Mouse (Mus musculus) small intestine, adult 2 months (tissue): ENCODE measurements around the gene Col4a3bp.

Source experiments
- CTCF ChIP-seq: fragments of 200-500 bp; IDR thresholded peaks from 2 replicates; pipeline ENCODE4 v1.5.1; 2012; ENCODE audit warnings: low read depth, mild to moderate bottlenecking, control low read depth, inconsistent platforms, low read length, moderate library complexity, mixed read lengths; ENCODE audit not compliant: insufficient replicate concordance, insufficient read length; ENCODE audit errors: extremely low read depth
- POLR2A ChIP-seq: fragments of 200-500 bp; IDR thresholded peaks from 2 replicates; pipeline ENCODE4 v1.6.1; 2012; ENCODE audit warnings: low read depth, mild to moderate bottlenecking, control low read depth, inconsistent platforms, low read length, moderate library complexity

DNA sequence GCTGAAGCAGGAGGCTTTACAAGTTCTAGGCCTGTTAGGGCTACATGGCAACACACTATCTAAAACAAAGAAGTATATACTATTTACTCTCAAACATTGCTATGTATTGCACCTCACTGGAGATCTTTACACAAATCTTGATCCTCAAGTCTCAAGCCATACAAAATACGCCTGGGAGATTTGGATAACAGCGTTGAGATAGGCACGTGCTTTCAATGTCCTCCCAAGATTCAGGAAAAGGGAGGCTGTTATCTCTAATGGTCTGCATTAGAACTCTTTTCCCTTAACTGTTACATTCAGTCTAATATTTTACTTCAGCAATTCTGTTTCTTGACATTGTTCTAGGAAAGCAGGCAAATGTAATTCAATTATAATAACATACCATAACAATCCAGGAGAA lies 15.4 kb upstream of the Col4a3bp start:
- TF ChIP-seq CTCF, result no peak
- no peak for TF ChIP-seq POLR2A
